Mouse (Mus musculus): Measurements from ENCODE around the gene Mpped2. TPM values are rescaled to one million over a fixed set of nuclear protein-coding genes. Genes with fewer than 3 reads are reported as not detected.

The Mpped2 gene
- polyA plus RNA-seq, 1 experiment from 2014 or later = 45.6 TPM

DNA sequence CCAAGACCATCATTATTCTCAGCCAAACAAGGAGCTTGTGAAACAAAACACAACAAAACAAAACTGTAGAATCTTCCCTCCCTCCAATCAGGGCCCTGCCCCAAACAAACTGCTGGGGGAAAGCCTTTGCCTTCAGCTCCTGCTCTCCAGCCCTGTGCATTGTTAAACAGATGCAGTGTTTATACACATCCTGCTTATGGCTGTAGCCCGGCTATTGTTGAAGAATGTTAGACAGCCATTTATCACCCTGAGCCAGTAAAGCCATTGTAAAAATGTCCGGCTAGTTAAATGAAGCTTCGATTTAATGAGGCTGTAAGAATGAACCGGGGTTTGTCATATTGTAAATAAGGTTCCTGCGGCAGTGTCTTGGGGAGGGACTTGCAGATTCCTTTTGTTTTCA, 129.5 kb downstream of the Mpped2 start:
- Histone ChIP-seq H3K4me2 (ENCODE audit: low read length) (no peak overlapping the region; the same call in 1 of the 2 replicates), H3K9me3 (ENCODE audit: control insufficient read depth, low read length) (no peaks in the 10 kb centered on the region), H3K36me3 (ENCODE audit: control insufficient read depth, insufficient read depth, low read length) (no peaks in the 10 kb centered on the region), H3K4me3 (ENCODE audit: low read depth, low read length) (no peak overlapping the region), H3K9ac (ENCODE audit: low read length) (no peak overlapping the region), H3K27ac (ENCODE audit: low read depth) (no peak overlapping the region), H3K27me3 (replicated peaks; ENCODE audit: control insufficient read depth, insufficient read depth, low read length) (no peaks in the 10 kb centered on the region), H3K4me1 (replicated peaks; ENCODE audit: control insufficient read depth, insufficient read depth, low read length) (peaks cover 13% of the 10 kb centered on the region)
- DNase-seq (ENCODE audit: low spot score) = no peak
- ATAC-seq (replicated peaks; ENCODE audit: low FRiP score, low TSS enrichment, low read depth) = no peak
- 4% methylated on average over 5 of the region's 5 CpGs for WGBS

DNA sequence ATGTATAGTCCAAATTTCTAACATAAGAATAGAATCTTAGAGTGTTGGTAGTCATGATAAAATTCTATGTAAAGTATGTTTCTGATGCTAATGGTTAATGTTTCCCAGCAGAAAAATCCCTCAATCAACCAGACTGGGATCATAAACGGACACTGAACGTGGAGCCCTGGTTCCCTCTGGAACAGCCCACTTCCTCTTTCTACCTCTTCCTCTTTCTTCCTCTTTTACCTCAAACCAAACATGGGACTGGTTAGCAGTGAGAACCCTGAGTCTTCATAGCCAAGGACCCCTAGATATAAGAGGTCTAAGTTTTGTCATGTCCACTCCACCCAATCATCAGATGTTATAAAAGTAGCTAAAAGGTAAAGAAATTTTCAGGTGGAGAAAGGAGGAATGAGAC, 132.4 kb downstream of the Mpped2 start:
- ATAC-seq (replicated peaks; ENCODE audit: low FRiP score, low TSS enrichment, low read depth) (no peak), DNase-seq (ENCODE audit: low spot score) (no peak)
- H3K9me3 ChIP-seq (ENCODE audit: control insufficient read depth, low read length) = no peaks in the 10 kb centered on the region
- H3K4me3 ChIP-seq (ENCODE audit: low read depth, low read length) = no peak overlapping the region
- no peaks in the 10 kb centered on the region for H3K27me3 ChIP-seq (replicated peaks; ENCODE audit: control insufficient read depth, insufficient read depth, low read length)
- peaks cover 17% of the 10 kb centered on the region for H3K4me1 ChIP-seq (replicated peaks; ENCODE audit: control insufficient read depth, insufficient read depth, low read length)
- H3K9ac ChIP-seq (ENCODE audit: low read length) = no peak overlapping the region
- H3K27ac ChIP-seq (ENCODE audit: low read depth) = no peak overlapping the region
- no peaks in the 10 kb centered on the region for H3K36me3 ChIP-seq (ENCODE audit: control insufficient read depth, insufficient read depth, low read length)
- WGBS = 40% methylated on average over 2 of the region's 2 CpGs
- no peak overlapping the region for H3K4me2 ChIP-seq (ENCODE audit: low read length)

DNA sequence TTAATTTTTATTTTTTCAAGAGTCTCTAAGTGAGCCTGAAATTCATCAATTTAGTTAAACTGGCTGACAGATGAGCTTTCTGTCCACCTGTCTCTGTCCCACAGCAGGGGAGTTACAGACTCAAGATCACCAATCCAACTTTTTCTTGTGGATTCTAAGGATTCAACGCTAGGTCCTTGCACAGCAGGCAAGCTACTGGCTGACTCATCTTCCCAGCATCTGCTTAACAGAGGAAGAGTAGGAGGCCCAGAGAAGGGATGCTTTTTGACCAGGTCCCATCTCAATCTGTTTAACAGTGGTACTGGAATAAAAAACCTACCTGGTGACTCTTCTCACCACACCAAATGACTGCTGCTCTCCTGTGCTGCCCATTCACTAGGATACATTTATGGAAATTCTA, 133.0 kb downstream of the Mpped2 start:
- H3K9me3 ChIP-seq (ENCODE audit: control insufficient read depth, low read length) = no peaks in the 10 kb centered on the region
- DNase-seq (ENCODE audit: low spot score) (no peak), ATAC-seq (replicated peaks; ENCODE audit: low FRiP score, low TSS enrichment, low read depth) (no peak)
- no peak overlapping the region for H3K27ac ChIP-seq (ENCODE audit: low read depth)
- H3K4me2 ChIP-seq (ENCODE audit: low read length) = no peak overlapping the region
- H3K36me3 ChIP-seq (ENCODE audit: control insufficient read depth, insufficient read depth, low read length) = no peaks in the 10 kb centered on the region
- H3K9ac ChIP-seq (ENCODE audit: low read length) = no peak overlapping the region
- WGBS = 79% methylated on average over 1 of the region's 1 CpGs
- H3K4me3 ChIP-seq (ENCODE audit: low read depth, low read length) = no peak overlapping the region
- H3K4me1 ChIP-seq (replicated peaks; ENCODE audit: control insufficient read depth, insufficient read depth, low read length) = peaks cover 17% of the 10 kb centered on the region
- no peaks in the 10 kb centered on the region for H3K27me3 ChIP-seq (replicated peaks; ENCODE audit: control insufficient read depth, insufficient read depth, low read length)

DNA sequence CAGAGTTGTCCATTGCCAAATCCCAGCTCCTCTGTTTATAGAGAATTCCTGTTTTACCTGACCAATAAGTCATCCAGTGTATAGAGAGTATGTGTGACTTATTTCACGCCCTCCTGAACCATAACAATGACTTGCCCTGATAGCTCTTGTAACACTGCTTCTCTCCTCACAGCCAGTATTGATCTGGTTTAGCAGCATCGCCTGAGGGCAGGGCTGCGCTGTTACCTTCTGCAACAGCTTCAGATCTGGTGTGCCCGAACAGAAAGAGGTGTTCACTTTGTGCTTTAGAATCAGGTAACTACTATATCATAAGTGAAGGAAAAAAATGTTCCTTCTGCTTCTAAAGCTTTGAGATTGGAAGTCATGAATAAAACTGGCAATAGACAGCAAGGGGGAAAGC, 133.7 kb downstream of the Mpped2 start:
- Histone ChIP-seq H3K4me1 (replicated peaks; ENCODE audit: control insufficient read depth, insufficient read depth, low read length) (peaks cover 15% of the 10 kb centered on the region), H3K9ac (ENCODE audit: low read length) (no peak overlapping the region), H3K4me3 (ENCODE audit: low read depth, low read length) (no peak overlapping the region), H3K36me3 (ENCODE audit: control insufficient read depth, insufficient read depth, low read length) (no peaks in the 10 kb centered on the region), H3K27me3 (replicated peaks; ENCODE audit: control insufficient read depth, insufficient read depth, low read length) (no peaks in the 10 kb centered on the region), H3K4me2 (ENCODE audit: low read length) (no peak overlapping the region), H3K27ac (ENCODE audit: low read depth) (no peak overlapping the region), H3K9me3 (ENCODE audit: control insufficient read depth, low read length) (no peaks in the 10 kb centered on the region)
- DNase-seq (ENCODE audit: low spot score) = no peak
- WGBS = 87% methylated on average over 4 of the region's 4 CpGs
- ATAC-seq (replicated peaks; ENCODE audit: low FRiP score, low TSS enrichment, low read depth) = no peak

DNA sequence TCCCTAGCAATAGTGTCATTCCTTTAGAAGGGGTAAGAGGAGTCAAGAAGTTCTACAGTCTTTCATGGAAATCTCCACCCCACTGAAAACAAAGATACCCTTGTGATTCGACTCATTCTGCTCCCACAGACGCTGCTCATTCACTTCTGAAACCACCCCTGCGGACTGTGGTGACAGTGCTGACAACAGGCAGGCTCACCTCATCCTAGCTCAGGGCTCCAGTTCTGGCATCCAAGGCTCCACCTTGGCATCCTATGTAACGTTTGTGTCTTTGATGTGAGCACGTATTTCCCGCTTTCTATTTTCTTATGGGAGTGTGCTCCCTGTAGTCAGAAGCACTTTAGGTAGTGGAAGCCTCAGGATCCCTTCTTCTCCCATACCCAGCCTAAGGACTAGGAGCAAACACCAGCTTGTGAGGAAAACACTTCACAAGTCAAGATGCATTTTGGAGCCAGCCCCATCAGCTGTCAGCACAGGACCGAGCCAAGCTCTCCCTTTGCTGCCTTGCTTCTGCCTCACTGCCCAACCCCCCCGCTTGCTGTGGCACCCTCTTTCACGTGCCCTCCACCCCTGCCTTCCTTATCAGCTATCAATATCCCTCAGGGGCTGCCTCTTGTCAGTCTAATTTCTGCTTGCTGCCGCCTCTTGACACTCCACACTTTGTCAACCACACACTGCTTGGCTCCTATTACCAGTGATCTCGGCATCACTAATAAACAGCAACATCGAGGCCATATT, 135.7 kb downstream of the Mpped2 start:
- 52% methylated on average over 12 of the region's 12 CpGs for WGBS
- H3K4me3 ChIP-seq (ENCODE audit: low read depth, low read length) = no peak overlapping the region
- no peak for ATAC-seq (replicated peaks; ENCODE audit: low FRiP score, low TSS enrichment, low read depth)
- no peak for DNase-seq (ENCODE audit: low spot score)
- no peaks in the 10 kb centered on the region for H3K9me3 ChIP-seq (ENCODE audit: control insufficient read depth, low read length)
- no peak overlapping the region for H3K27ac ChIP-seq (ENCODE audit: low read depth)
- no peaks in the 10 kb centered on the region for H3K27me3 ChIP-seq (replicated peaks; ENCODE audit: control insufficient read depth, insufficient read depth, low read length)
- H3K9ac ChIP-seq (ENCODE audit: low read length) = no peak overlapping the region
- no peaks in the 10 kb centered on the region for H3K36me3 ChIP-seq (ENCODE audit: control insufficient read depth, insufficient read depth, low read length)
- H3K4me1 ChIP-seq (replicated peaks; ENCODE audit: control insufficient read depth, insufficient read depth, low read length) = peaks cover 3% of the 10 kb centered on the region; the same call in 1 of the 2 replicates
- no peak overlapping the region for H3K4me2 ChIP-seq (ENCODE audit: low read length)

DNA sequence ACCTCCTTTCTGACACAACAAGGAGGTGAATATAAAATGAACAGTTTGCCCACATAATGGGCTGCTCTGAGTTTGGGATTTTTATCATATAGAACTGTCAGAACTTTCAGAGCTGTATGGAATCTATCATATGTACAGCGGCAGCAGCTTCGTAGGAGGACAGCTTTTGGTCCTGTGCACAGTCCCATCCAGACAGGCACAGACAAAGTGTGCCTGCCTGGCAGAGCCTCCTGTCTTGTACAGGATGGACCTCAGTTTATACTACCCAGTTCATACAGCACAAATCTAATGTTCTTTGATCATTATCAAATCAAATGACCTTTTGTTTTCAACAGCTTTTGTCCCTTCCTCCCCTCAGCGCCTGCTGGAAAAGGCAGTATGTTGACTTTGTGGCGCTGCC, 136.4 kb downstream of the Mpped2 start:
- DNase-seq (ENCODE audit: low spot score) = no peak
- H3K4me3 ChIP-seq (ENCODE audit: low read depth, low read length) = no peak overlapping the region
- WGBS = 59% methylated on average over 4 of the region's 4 CpGs
- ATAC-seq (replicated peaks; ENCODE audit: low FRiP score, low TSS enrichment, low read depth) = no peak
- peaks cover 3% of the 10 kb centered on the region; the same call in 1 of the 2 replicates for H3K4me1 ChIP-seq (replicated peaks; ENCODE audit: control insufficient read depth, insufficient read depth, low read length)
- no peak overlapping the region for H3K4me2 ChIP-seq (ENCODE audit: low read length)
- no peak overlapping the region for H3K9ac ChIP-seq (ENCODE audit: low read length)
- H3K27me3 ChIP-seq (replicated peaks; ENCODE audit: control insufficient read depth, insufficient read depth, low read length) = no peaks in the 10 kb centered on the region
- no peaks in the 10 kb centered on the region for H3K36me3 ChIP-seq (ENCODE audit: control insufficient read depth, insufficient read depth, low read length)
- no peaks in the 10 kb centered on the region for H3K9me3 ChIP-seq (ENCODE audit: control insufficient read depth, low read length)
- no peak overlapping the region for H3K27ac ChIP-seq (ENCODE audit: low read depth)

DNA sequence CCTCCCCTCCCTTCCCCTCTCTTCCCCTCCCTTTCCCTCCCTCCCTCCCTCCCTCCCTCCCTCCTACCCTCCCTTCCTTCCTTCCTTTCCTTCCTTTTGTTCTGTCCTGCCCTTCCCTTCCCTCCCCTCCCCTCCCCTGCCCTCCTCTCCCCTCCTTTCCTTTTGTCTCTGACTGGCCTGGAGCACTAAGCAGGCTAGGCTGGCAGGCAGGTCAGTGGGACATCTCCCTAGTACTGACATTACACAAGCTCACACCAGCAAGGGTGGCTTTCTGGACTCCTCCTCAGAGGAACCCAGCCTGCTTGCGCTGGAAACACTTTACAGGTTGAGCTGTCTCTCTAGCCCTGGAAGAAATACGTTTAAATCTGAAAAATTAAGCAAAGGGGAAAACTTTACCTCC, 139.5 kb downstream of the Mpped2 start:
- WGBS = 79% methylated on average over 2 of the region's 2 CpGs
- Histone ChIP-seq H3K27me3 (replicated peaks; ENCODE audit: control insufficient read depth, insufficient read depth, low read length) (no peaks in the 10 kb centered on the region), H3K4me3 (ENCODE audit: low read depth, low read length) (no peak overlapping the region), H3K4me2 (ENCODE audit: low read length) (no peak overlapping the region), H3K9ac (ENCODE audit: low read length) (no peak overlapping the region), H3K9me3 (ENCODE audit: control insufficient read depth, low read length) (no peaks in the 10 kb centered on the region), H3K36me3 (ENCODE audit: control insufficient read depth, insufficient read depth, low read length) (no peaks in the 10 kb centered on the region), H3K4me1 (replicated peaks; ENCODE audit: control insufficient read depth, insufficient read depth, low read length) (peaks cover 8% of the 10 kb centered on the region; the same call in 1 of the 2 replicates), H3K27ac (ENCODE audit: low read depth) (no peak overlapping the region)
- DNase-seq (ENCODE audit: low spot score) (no peak), ATAC-seq (replicated peaks; ENCODE audit: low FRiP score, low TSS enrichment, low read depth) (no peak)

DNA sequence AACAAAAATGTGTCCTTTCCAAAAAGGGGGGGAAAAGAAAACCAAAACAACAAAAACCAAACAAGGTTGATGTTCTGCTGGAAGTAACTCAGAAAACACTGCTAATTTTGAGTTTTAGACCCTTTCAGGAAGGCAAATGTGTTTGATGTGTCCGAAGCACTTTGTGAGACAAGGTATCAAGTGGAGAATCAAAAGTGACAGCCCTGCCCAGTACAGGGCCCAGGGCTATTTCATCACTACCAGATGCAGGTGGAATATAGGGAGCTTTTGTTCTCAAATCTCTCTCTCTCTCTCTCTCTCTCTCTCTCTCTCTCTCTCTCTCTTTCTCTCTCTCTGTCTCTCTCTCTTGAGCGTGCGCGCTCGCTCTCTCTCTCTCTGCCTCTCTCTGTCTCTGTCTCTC, 140.1 kb downstream of the Mpped2 start:
- Histone ChIP-seq H3K4me2 (ENCODE audit: low read length) (no peak overlapping the region), H3K27me3 (replicated peaks; ENCODE audit: control insufficient read depth, insufficient read depth, low read length) (no peaks in the 10 kb centered on the region), H3K4me3 (ENCODE audit: low read depth, low read length) (no peak overlapping the region), H3K9me3 (ENCODE audit: control insufficient read depth, low read length) (no peaks in the 10 kb centered on the region), H3K4me1 (replicated peaks; ENCODE audit: control insufficient read depth, insufficient read depth, low read length) (peaks cover 13% of the 10 kb centered on the region; the same call in 1 of the 2 replicates), H3K9ac (ENCODE audit: low read length) (no peak overlapping the region), H3K27ac (ENCODE audit: low read depth) (no peak overlapping the region), H3K36me3 (ENCODE audit: control insufficient read depth, insufficient read depth, low read length) (no peaks in the 10 kb centered on the region)
- ATAC-seq (replicated peaks; ENCODE audit: low FRiP score, low TSS enrichment, low read depth) (no peak), DNase-seq (ENCODE audit: low spot score) (no peak)
- 92% methylated on average over 5 of the region's 5 CpGs for WGBS

DNA sequence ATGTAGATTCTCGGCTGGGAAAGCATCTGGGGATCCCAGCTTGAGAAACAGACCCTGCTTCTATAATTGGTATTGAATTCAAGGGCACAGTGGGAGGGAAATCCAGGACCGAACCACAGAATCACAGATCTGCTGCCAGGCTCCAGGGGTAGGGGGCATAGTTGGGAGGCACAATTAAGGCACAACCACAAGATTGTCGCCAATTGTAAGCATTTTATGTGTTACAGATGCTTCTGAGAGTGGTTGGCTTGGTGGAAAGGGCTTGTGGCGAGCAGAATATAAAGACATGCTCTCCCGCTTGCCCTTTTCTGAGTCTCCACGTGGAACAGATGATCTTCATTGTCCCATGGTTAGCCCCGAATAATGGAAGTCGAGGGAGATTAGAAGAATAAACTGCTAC, 142.3 kb downstream of the Mpped2 start:
- 85% methylated on average over 8 of the region's 8 CpGs for WGBS

More for the DNA sequence above, 142.3 kb downstream of the Mpped2 start:
- ATAC-seq (replicated peaks; ENCODE audit: low FRiP score, low TSS enrichment, low read depth) (no peak), DNase-seq (ENCODE audit: low spot score) (no peak)
- Histone ChIP-seq H3K27ac (ENCODE audit: low read depth) (no peak overlapping the region), H3K4me2 (ENCODE audit: low read length) (no peak overlapping the region), H3K4me3 (ENCODE audit: low read depth, low read length) (no peak overlapping the region), H3K36me3 (ENCODE audit: control insufficient read depth, insufficient read depth, low read length) (no peaks in the 10 kb centered on the region), H3K27me3 (replicated peaks; ENCODE audit: control insufficient read depth, insufficient read depth, low read length) (no peaks in the 10 kb centered on the region), H3K9me3 (ENCODE audit: control insufficient read depth, low read length) (no peaks in the 10 kb centered on the region), H3K4me1 (replicated peaks; ENCODE audit: control insufficient read depth, insufficient read depth, low read length) (peaks cover 12% of the 10 kb centered on the region; the same call in 1 of the 2 replicates), H3K9ac (ENCODE audit: low read length) (no peak overlapping the region)

All from intestine, embryonic 14.5 days (tissue).